Mouse (Mus musculus): ENCODE results near the gene Gm9789. TPM values are rescaled to one million over a fixed set of nuclear protein-coding genes. Genes with fewer than 3 reads are reported as not detected.
"Not testable (repeated sequence)": the region's sequence is repeated elsewhere in the genome, so short reads cannot be mapped to it uniquely, and the experiment has no call there.

Gm9789 gene
- total and polyA plus RNA-seq, 3 experiments, result not detected

DNA sequence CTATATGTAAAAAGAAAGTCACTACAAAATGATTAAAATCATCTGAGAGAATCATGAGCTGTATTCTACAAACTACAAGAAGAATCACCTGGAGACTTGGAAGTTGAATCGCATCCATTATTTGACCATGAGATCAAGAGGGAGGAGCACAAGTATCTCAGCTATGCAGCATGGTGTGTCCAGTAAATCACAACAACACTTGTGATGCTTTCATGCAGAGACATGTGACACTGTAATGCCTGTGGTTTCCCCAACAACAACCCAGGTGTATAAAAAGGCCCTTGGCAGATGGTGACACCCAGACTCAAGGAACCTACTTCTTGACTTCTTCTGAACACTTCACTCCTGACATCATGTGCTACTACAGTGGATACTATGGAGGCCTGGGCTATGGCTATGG is 7.0 kb upstream of the Gm9789 start, which contains the start of gene Gm10061:
TSS of gene Gm10061 (plus strand) at position 301 of the 400 bp plus-strand sequence.
- no peak for TF ChIP-seq NRF1 (IDR thresholded peaks at IDR 0.05; ENCODE audit: insufficient read depth, low read depth, low read length, poor library complexity, severe bottlenecking)
- no peak for TF ChIP-seq USF1 (IDR thresholded peaks at IDR 0.05; ENCODE audit: low read depth, low read length)
- TF ChIP-seq GATA1 (IDR thresholded peaks at IDR 0.05; ENCODE audit: low read depth, low read length), result no peak
- no peak for TF ChIP-seq RAD21 (IDR thresholded peaks at IDR 0.05; ENCODE audit: low read depth, low read length)
- TF ChIP-seq ZMIZ1 (IDR thresholded peaks at IDR 0.05; ENCODE audit: low read depth, low read length), result no peak
- no peak for TF ChIP-seq ZNF384 (IDR thresholded peaks at IDR 0.05; ENCODE audit: low read depth, low read length)
- no peak for TF ChIP-seq MXI1 (IDR thresholded peaks at IDR 0.05; ENCODE audit: low read depth, low read length)
- no peak for TF ChIP-seq ZC3H11A (IDR thresholded peaks at IDR 0.05; ENCODE audit: low read depth, low read length)
- no peak for TF ChIP-seq SMC3 (IDR thresholded peaks at IDR 0.05; ENCODE audit: low read depth, low read length)
- TF ChIP-seq EP300 (IDR thresholded peaks at IDR 0.05; ENCODE audit: low read depth in 1 of 2, low read length in 2 of 2), result no peak
- TF ChIP-seq ETS1 (IDR thresholded peaks at IDR 0.05; ENCODE audit: low read depth, low read length), result no peak
- no peak for TF ChIP-seq TAL1 (IDR thresholded peaks at IDR 0.05; ENCODE audit: low read length)
- no peak for TF ChIP-seq RCOR1 (IDR thresholded peaks at IDR 0.05; ENCODE audit: low read depth, low read length)
- TF ChIP-seq TCF12 (IDR thresholded peaks at IDR 0.05; ENCODE audit: low read depth, low read length), result no peak
- no peak for TF ChIP-seq POLR2AphosphoS5 (IDR thresholded peaks at IDR 0.05; ENCODE audit: borderline replicate concordance, low read depth, low read length)
- H3K4me1 ChIP-seq (ENCODE audit: control insufficient read depth in 1 of 2, insufficient read depth in 2 of 2, low read length in 2 of 2), result no peaks in the 10 kb centered on the region

DNA sequence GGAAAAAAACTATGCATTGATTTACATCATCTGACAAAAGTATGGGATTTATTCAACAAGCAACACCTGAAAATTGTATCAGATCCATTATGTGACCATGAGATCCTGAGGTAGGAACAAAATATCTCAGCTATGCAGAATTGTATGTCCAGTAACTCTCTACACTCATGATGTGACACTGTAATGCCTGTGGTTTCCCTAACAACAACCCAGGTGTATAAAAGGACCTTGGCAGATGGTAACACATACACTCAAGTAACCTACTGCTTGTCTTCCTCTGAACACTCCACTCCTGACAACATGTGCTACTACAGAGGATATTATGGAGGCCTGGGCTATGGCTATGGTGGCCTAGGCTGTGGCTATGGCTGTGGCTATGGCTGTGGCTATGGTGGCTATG is 11.4 kb downstream of the Gm9789 start, which contains the start of gene Gm7735:
TSS of gene Gm7735 (plus strand) at position 301 of the 400 bp plus-strand sequence.
- H3K79me2 ChIP-seq (ENCODE audit: control insufficient read depth, insufficient read depth, low read length, poor library complexity); H3K27ac ChIP-seq (ENCODE audit: control insufficient read depth, low read depth, low read length); H3K36me3 ChIP-seq (ENCODE audit: control insufficient read depth in 1 of 2, insufficient read depth in 2 of 2, low read length in 2 of 2); H3K4me3 ChIP-seq (ENCODE audit: control insufficient read depth in 1 of 2, insufficient read depth in 1 of 2, low read depth in 2 of 2, low read length in 2 of 2); H3K9ac ChIP-seq (ENCODE audit: control insufficient read depth, low read depth, low read length, poor library complexity, severe bottlenecking); DNase-seq (ENCODE audit: low read depth, low spot score); H3K4me1 ChIP-seq (ENCODE audit: control insufficient read depth in 1 of 2, insufficient read depth in 2 of 2, low read length in 2 of 2); H3K27me3 ChIP-seq (ENCODE audit: control insufficient read depth in 1 of 2, insufficient read depth in 2 of 2, low read length in 2 of 2); H3K9me3 ChIP-seq (replicated peaks; ENCODE audit: insufficient read depth, low read length): not testable (repeated sequence)

More for the DNA sequence above, 7.0 kb upstream of the Gm9789 start, which contains the start of gene Gm10061:
- H3K79me2 ChIP-seq (ENCODE audit: control insufficient read depth, insufficient read depth, low read length, poor library complexity), result no peaks in the 10 kb centered on the region
- H3K9me3 ChIP-seq (replicated peaks; ENCODE audit: insufficient read depth, low read length), result no peaks in the 10 kb centered on the region
- no peaks in the 10 kb centered on the region for H3K27me3 ChIP-seq (ENCODE audit: control insufficient read depth in 1 of 2, insufficient read depth in 2 of 2, low read length in 2 of 2)
- H3K9ac ChIP-seq (ENCODE audit: control insufficient read depth, low read depth, low read length, poor library complexity, severe bottlenecking), result no peak within 1 kb of the TSS
- H3K27ac ChIP-seq (ENCODE audit: control insufficient read depth, low read depth, low read length), result no peak within 1 kb of the TSS
- H3K4me3 ChIP-seq (ENCODE audit: control insufficient read depth in 1 of 2, insufficient read depth in 1 of 2, low read depth in 2 of 2, low read length in 2 of 2), result no peak within 1 kb of the TSS
- DNase-seq (ENCODE audit: low read depth, low spot score), result no peak
- no peaks in the 10 kb centered on the region for H3K36me3 ChIP-seq (ENCODE audit: control insufficient read depth in 1 of 2, insufficient read depth in 2 of 2, low read length in 2 of 2)

DNA sequence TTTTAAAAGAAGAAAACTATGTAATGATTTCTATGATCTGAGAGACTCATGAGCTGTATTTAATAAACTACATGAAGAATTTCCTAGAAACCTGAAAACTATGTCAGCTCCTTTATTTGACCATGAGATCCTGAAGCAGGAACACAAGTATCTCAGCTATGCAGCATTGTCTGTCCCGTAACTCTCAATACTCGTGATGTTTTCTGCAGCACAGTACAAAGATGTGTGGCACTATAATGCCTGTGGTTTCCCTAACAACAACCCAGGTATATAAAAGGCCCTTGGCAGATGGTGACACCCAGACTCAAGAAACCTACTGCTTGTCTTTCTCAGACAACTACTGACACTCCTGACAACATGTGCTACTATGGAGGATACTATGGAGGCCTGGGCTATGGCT is 16.7 kb downstream of the Gm9789 start, which contains the start of gene 1110057P08Rik:
TSS of gene 1110057P08Rik (plus strand) at position 301 of the 400 bp plus-strand sequence.
- Histone ChIP-seq H3K27ac (ENCODE audit: control insufficient read depth, low read depth, low read length) (no peak within 1 kb of the TSS), H3K9ac (ENCODE audit: control insufficient read depth, low read depth, low read length, poor library complexity, severe bottlenecking) (no peak within 1 kb of the TSS), H3K79me2 (ENCODE audit: control insufficient read depth, insufficient read depth, low read length, poor library complexity) (no peaks in the 10 kb centered on the region), H3K4me3 (ENCODE audit: control insufficient read depth in 1 of 2, insufficient read depth in 1 of 2, low read depth in 2 of 2, low read length in 2 of 2) (no peak within 1 kb of the TSS), H3K4me1 (ENCODE audit: control insufficient read depth in 1 of 2, insufficient read depth in 2 of 2, low read length in 2 of 2) (no peaks in the 10 kb centered on the region), H3K27me3 (ENCODE audit: control insufficient read depth in 1 of 2, insufficient read depth in 2 of 2, low read length in 2 of 2) (no peaks in the 10 kb centered on the region), H3K36me3 (ENCODE audit: control insufficient read depth in 1 of 2, insufficient read depth in 2 of 2, low read length in 2 of 2) (no peaks in the 10 kb centered on the region), H3K9me3 (replicated peaks; ENCODE audit: insufficient read depth, low read length) (no peaks in the 10 kb centered on the region)
- DNase-seq (ENCODE audit: low read depth, low spot score), result no peak
- TF ChIP-seq E2F4 (IDR thresholded peaks at IDR 0.05; ENCODE audit: borderline replicate concordance, low read depth, low read length) (no peak), RCOR1 (IDR thresholded peaks at IDR 0.05; ENCODE audit: low read depth, low read length) (no peak), UBTF (IDR thresholded peaks at IDR 0.05; ENCODE audit: borderline replicate concordance, insufficient read depth, low read depth, low read length) (no peak), ZC3H11A (IDR thresholded peaks at IDR 0.05; ENCODE audit: low read depth, low read length) (no peak), SMC3 (IDR thresholded peaks at IDR 0.05; ENCODE audit: low read depth, low read length) (no peak), ZMIZ1 (IDR thresholded peaks at IDR 0.05; ENCODE audit: low read depth, low read length) (no peak), TAL1 (IDR thresholded peaks at IDR 0.05; ENCODE audit: low read length) (no peak), NELFE (IDR thresholded peaks at IDR 0.05; ENCODE audit: low read depth, low read length) (no peak), BHLHE40 (IDR thresholded peaks at IDR 0.05; ENCODE audit: borderline replicate concordance, low read depth, low read length) (no peak), ZKSCAN1 (IDR thresholded peaks at IDR 0.05; ENCODE audit: low read depth, low read length) (no peak), GABPA (IDR thresholded peaks at IDR 0.05; ENCODE audit: low read depth, low read length) (no peak), CHD2 (IDR thresholded peaks at IDR 0.05; ENCODE audit: low read length) (no peak), CHD1 (IDR thresholded peaks at IDR 0.05; ENCODE audit: low read depth, low read length) (no peak), MAFK (IDR thresholded peaks at IDR 0.05; ENCODE audit: borderline replicate concordance, low read depth, low read length) (no peak), POLR2A (IDR thresholded peaks at IDR 0.05; ENCODE audit: control insufficient read depth in 1 of 2, insufficient read depth in 1 of 2, low read depth in 1 of 2, low read length in 2 of 2, poor library complexity in 1 of 2) (no peak), HCFC1 (IDR thresholded peaks at IDR 0.05; ENCODE audit: low read depth, low read length) (no peak), EP300 (IDR thresholded peaks at IDR 0.05; ENCODE audit: low read depth in 1 of 2, low read length in 2 of 2) (no peak)

Data from MEL (cell line).